Mouse (Mus musculus) monocyte, adult 5-6 weeks (primary cell): ENCODE measurements around the gene Zfp639. TPM values are rescaled to one million over a fixed set of nuclear protein-coding genes. Genes with fewer than 3 reads are reported as not detected.

Experiments
- ATAC-seq: fragments of 153-309, 156-312 bp; replicated peaks from 2 replicates; pipeline ENCODE4 v1.8.0; 2017; ENCODE audit warnings: mild to moderate bottlenecking; ENCODE audit not compliant: low TSS enrichment, insufficient number of reproducible peaks, severe bottlenecking, poor library complexity, low FRiP score
- total RNA-seq: library from RNA; stranded (forward); fragments of 200-1000, 200-491, 200-594 nt; gene quantifications from 3 replicates; pipeline ENCODE4 v1.2.3, GENCODE M21; 2017

Gene Zfp639
- 69.7 to 107 TPM (median 74.3 TPM) in 3 replicates for total RNA-seq

DNA sequence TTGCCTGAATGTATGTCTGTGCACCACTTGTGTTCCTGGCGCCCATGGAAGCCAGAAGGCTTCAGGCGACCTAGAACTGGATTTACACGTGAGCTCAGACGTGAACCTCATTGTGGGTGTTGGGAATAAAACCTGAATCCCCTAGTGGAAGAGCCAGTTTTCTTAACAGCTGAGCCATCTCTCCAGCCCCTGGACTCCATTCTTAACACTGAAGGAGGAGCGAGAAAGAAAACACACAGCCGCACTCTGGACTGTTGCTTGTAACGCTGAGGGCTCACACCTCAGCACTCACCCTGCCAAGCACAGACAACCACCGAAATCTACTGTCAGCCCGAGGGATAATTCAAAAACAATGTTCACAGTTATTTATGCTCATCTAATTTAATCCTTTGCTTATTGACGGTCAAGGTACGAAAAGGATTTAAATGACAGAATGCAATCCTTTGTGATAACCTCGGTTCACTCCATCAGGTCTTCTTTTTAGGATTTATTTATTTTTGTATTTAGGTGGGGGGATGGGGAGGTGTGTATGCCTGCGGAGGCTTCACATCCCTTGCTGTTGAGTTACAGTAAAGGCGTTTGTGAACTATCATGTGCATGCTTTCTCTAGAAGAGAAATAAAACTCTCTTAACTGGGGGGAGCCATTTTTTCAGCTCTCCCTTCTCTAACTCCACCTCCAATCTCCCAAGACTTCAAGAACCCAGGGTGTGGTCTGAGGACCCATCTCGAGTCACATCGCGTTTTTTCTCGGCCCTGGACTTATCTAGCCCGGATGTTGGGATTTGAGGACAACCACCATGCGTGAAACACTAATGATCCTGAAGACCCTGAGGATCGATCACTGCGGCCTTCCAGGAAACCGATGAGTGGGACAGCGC is at the start of gene Zfp639:
Gene Zfp639, plus strand, starts transcription at position 764 of the 879 bp plus-strand sequence.
- ATAC-seq, result peak; percentile 14; the same call in 1 of the 2 replicates

DNA sequence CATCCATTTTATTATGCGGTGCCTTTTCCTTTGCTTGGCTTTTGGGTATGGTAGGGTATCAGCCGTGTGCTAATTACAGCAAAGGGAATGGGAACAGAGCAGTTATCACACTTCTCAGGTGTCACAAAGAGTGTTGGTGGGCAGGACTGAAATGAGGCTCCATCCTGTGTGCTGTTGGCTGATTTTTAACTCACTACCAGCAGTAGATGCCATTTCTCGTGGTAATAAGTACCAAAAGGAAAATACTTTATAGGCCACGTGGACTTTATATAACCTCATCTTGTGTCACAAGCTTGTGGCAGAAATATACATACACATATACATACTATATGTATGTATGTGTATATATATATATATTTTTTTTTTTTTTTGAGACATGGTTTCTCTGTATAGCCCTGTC is 42.7 kb upstream of the Zfp639 start:
- no peak for ATAC-seq

DNA sequence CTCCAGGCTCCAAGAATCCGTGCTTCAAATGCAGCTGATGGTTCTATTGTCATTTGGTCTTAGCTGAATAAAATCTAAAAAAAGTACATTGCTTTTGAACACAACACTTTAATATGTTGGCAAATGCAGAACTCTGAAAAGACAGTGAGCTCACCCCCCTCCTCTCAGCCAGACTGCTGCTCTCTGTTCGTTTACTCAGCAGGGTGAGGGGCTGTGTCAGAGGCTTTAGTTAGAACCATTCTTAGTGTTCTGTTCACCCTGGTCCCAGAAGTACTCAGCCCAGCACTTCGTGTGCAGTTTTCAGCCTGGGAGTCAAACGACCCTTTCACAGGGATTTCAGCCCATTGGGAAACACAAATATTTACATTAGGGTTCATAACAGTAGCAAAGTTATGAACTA is 41.6 kb upstream of the Zfp639 start:
- ATAC-seq, result no peak

DNA sequence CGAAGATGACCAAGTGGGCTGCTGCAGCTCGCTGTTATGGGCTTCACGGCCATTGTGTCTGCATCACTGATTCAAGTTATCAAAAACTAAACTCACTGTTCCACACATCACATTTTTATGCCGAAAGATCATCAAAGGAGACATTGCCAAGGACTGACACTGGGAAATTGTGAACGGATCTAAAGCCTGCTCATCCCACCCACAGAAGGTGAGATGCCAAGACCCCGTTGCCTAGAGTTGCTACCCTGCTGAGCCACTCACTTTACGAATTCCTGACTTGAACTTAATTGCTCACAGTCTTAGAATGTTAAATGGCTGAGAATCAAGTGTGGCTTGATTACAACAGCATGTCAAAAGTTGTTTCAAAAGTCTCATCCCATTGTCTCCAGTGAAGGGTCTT is 39.6 kb upstream of the Zfp639 start:
- no peak for ATAC-seq

DNA sequence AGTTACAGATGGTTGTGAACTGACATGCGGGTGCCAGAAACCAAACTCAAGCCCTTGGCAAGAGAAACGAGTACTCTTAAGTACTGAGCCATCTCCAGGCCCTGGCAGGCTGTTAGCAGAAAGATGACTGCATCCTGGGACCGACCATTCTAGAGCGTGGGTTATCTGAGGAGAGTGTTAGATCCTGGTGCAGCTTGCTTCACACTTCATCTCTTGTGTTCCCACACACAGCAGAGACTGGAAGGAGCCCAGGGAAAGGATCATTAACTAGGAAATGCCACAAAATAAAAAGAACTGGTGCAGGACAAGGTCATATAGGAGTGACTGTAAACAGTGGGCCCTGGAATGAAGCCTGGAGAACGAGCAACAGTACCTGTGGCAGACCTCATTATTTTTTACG is 39.0 kb upstream of the Zfp639 start:
- ATAC-seq, result no peak

DNA sequence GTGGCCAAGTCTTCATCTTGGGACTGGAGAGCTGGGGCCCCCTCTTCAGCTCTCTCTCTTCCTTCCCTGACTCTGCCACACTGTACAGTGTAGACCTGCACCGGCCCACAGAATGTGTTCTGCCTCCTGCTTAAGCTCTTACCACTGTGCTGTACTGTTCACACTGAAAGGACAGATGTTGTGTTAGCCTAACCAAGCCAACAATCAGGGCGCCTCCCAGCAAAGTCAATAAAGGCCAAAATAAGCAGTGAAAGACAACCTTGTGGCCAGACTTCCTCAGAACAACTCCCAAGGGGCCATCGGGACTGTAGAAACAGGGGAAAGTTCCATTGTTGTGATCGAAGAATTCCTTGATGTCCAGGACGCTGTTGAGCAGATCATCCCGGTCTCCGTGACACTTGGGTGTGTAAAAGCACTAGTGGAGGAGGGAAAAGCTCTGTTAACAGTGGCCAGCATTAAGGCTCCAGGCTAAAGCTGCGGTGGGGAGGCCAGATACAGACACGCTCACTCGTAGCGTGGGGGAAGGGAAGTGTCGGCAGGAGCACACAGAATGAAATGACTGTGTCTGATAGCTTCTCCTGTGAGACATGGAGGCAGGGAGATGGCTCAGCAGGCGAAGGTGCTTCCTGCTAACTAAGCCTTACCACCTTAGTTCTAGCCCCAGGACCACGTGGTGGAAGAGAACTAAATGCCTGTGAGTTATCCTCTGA is 37.7 kb upstream of the Zfp639 start:
- no peak for ATAC-seq

DNA sequence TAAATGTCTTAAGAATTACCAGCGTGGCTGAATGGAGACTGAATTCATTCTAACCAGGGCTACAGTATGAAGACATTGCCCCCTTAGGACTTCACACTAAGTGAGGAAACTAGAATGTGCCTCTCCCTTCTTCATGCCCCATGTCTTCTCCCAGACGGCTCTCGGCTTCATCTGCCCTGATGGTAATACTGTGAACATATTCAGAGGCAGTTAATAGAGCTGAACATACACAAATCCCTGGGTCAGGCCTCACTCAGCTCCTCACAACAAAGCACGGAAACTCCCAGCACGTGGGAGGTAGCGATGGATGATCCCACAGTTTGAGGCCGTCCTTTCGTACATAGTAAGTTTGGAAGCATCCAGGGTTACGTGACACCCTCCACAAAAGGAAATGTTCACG is 36.9 kb upstream of the Zfp639 start:
- no peak for ATAC-seq

DNA sequence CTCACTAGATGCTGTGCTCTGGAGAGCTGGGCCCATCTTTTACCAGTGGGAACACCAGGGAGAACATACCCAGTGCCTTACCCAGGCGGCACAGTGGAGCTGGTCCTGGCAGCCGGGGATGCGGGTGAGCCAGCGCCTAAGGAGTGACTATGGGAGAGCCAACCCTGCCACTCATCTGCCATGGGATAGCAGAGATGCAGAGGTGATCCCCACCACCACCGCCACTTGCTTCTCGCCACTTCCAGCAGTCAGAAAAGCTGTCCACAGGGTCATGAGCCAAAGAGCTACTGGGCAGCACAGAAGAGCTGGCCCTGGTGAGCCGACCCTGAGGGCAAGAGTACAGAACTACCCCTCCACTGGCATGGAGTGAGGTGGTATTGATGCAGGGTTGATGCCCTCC is 30.1 kb upstream of the Zfp639 start:
- ATAC-seq, result no peak

DNA sequence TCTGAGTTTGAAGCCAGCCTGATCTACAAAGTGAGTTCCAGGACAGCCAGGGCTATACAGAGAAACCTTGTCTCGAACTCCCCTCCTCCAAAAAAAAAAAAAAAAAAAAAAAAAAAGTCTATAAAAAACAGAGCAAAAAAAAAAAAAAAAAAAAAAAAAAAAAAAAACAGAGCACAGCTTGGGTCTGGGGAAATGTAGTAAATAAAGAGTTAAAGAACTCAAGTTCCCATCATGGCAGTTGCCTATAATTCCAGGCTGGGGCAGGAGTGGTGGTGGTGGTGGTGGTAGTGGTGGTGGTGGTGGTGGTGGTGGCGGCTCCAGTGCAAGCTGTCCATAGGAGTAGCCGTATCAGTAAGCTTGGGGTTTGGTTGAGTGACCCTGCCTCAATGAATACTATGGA is 27.0 kb upstream of the Zfp639 start:
- no peak for ATAC-seq

DNA sequence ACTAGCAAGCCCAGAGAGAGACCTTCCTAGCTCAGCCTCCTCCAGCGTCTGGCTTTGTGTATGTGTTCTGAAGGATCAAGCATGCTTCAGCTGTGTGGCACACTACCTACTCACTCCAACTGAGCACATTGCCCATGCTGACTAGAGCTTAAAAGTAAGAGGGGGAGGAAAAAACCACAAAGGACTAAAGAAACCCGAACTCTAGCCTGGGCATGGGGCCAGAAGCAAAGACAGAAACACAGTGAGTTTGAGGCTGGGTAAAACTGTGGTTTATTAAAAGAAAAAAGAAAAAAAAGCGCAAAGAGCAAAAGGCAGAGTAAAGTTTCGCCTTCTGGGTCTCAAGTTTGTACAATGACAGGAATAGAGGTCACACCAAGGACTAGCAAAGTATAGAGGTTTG is 23.5 kb upstream of the Zfp639 start:
- ATAC-seq, result no peak

DNA sequence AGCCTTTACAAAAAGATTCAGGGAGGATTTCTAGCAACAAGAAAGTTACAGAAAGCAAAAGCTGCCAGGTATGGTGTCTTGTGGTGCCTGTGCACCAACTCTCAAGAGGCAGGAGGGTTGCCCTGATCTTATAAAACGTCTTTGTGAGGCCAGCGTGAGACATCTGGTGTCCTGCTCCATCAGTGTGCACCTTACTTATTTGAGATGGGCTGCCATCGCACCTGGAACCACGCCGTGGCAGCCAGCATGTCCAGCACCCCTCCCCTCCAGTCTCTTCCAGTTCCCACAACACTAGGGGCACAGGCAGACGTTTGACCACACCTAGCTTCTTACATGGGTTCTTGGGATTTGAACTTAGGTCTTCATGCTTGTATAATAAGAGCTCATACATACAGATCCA is 21.9 kb upstream of the Zfp639 start:
- ATAC-seq, result no peak

DNA sequence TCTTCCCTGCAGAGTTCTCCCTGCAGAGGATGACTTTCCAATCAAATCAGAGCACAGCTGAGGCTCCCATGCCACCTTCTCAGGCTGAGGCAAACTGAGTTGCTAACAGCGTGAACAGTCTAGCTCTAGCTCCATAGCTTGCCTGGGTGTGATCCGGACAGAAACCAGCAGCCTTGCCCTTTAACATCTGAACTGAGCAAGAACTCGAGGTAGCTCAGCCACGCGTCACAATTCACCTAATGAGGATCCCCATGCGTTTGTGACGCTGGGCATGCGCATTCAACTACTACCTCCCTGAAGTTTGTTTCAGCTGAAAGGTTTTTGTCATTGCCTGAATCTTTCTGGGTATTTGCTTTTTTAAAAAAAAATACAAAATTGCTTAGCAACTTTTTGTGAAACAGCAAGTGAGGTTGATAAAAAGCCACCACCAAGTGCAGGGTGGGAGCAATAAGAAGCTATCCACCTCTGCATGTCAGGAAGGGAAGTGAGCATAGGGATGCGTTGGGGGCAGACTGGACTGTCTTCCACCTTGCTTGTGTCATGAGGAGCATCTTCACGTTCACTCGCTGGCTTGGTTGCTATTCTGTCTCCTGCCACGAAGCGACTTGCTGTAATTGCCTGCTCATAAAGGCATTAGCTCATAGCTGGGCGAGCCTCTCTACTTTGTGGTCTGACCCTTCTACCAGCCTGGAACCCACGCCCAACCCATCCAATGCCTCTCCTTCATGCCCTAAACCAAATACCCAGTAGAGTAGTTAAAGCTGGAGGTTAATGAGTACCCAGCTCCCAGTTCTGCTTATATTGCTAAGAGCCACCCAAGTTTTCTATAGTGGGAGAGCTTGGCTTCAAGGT is 19.8 kb upstream of the Zfp639 start:
- peak; percentile 27; the same call in 1 of the 2 replicates for ATAC-seq

DNA sequence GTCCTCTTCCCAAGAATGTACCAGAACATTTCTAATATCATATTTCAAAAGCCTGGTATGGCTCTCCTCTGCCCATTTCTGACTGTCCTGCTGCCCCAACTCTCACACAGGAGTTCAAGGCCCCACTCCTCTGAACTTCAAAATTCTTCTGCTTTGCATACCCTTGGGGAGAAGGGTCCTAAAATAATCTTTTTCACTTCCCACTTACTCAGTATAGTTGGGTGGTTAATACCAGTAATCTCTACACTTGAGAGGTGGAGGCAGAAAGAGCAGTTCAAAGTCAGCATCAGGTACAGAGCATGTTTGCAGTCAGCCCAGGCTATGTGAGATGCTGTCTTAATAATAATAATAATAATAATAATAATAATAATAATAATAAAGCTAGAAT is 19.1 kb upstream of the Zfp639 start:
- ATAC-seq, result no peak

DNA sequence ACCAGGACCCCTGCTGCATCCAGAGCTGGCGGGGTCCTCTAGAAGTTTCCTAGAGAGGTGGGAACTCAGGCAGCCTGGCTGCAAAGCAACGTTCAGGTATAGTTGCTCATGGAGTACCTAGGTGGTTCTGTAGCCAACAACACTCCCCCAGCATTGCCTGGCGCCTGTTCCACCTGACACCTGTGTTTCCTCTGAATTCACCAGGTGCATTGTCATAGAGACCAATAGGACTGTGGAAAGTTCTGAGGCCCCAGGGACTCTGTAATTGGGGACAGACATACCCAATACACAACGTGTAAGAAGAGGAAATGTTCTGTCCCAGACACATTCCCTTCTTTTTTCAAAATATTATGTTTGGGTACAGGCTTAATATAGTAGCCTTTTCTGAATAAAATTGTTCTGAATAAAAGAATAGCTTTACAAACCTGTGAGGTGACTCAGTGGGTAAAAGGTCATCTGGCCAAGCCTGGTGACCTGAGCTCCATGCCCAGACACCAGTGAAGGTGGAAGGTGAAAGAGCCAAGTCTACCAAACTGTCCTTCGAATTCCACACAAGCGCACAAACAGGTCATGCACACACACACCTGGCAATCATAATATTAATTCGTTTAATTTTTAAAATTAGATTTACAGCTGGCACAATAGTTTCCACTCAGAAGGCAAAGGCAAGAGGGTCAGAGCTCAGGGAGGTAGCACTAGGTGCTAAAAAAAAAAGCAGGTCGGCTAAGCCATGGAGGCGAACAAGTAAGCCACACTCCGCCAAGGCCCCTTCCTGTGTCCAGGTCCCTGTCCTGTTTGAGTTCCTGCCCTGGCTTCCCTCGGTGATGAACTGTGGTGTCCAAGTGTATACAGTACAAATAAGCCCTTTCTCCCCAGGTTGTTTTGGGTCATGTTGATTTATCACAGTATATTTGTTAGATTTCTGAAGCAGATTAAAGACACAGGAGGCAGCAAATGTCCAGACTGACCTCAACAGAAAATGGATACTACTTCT is 17.7 kb upstream of the Zfp639 start, which contains the start of gene Kcnmb3:
Gene Kcnmb3, minus strand, starts transcription at position 135 of the 994 bp plus-strand sequence.
- ATAC-seq, result no peak

DNA sequence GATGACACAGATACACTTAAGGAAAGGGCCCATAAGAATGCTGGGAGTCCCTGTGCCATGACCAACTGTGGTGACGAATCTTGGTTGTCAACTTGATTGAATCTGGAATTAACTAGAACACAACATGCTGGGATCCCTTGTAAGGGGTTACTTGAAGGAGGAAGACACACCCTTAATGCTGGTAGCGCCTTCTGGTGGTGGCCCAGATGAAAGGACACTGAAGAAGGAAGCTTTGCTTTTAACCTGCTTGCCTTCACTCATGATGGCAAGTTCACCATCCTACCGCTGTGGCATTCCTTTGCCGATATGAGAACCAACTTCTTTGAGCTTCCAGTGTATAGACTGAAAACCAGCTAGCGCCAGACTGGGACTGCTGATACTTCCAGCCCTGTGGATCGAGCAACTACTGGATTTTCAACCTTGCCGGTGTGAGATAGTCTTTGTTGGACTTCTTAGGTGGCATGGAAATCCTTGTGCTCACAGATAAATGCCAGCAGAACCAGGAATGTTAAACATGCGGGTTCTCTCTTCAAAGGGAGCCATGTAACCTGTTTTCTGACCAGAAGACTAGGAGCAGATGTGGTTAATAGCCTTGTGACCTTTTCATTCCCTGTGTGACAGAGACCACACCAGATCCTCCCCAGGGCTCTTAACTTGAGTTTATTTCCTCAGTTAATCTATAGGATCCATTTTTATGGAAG is 15.5 kb upstream of the Zfp639 start:
- ATAC-seq, result no peak

DNA sequence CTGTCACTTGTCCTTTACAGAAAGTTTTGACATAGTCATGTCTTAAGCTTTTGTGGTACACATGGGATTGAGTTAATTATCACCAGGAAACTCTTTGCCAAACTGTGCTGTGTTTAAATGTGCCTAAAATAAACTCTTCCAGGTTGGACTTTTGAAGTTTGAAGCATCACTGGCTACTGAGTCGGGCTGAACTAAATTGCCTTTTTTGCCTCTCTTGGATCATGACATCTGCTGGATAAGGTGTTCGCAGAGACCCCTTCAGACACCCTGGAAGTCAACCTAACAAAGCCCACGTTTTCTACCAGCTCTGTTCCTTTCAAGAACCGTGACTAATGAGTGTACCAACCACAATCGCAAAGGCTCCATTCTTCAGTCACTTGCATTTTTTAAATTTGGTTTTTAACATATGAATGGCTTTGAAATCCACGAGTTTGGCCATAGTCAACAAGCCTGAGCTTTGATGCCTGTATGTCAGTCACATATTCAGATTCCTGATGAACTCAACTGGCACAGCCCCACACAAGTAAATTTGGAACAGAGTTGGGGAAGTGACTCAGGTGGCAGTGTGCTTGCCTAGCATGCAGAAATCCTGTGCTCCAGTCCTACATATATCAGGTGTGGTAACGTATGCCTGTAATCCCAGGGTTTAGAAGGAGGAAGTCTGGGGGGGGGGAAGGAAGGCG is 14.8 kb upstream of the Zfp639 start:
- no peak for ATAC-seq
